In the genomic region with DNA sequence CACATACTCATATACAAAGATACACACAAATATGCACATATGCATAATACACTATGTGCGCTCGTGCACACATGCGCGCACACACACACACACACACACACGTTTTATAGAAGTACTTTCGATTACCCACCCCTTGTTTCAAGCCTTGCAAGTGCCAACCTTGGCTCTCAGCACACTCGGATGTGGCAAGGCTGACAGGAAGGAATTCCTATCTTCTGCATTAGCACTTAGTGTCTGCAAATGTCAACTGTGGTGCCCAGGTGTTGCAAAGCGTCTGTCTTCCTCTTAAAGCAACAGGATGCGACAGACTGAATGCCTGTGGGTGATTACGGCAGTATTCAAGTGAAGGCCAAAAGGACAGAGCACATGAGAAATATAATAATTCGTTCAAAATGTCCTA, we compare ENCODE assay signal across 8 mouse cellular contexts.
DNase-seq lines count a peak whose midpoint lies in the region; ATAC-seq and TF ChIP-seq lines count a peak whose summit lies in the region.

No protein-coding gene starts in this region.

- no peak for TF ChIP-seq CTCF in midbrain, postnatal 0 days (IDR thresholded peaks at IDR 0.05)

- DNase-seq in heart, postnatal 4 days, result no peak
- peak; percentile 40 for DNase-seq in midbrain, postnatal 0 days (ENCODE audit: low spot score)
- no peak for DNase-seq in retina, embryonic 14.5 days (ENCODE audit: low spot score)
- no peak for DNase-seq in gastrocnemius, postnatal 25 days
- DNase-seq in kidney, postnatal 14 days, result no peak

- H3K36me3 ChIP-seq in heart, embryonic 12.5 days, result no peaks in the 10 kb centered on the region
- H3K36me3 ChIP-seq in forebrain, embryonic 16.5 days (ENCODE audit: control insufficient read depth, insufficient read depth), result no peaks in the 10 kb centered on the region
- H3K36me3 ChIP-seq in midbrain, postnatal 0 days (ENCODE audit: insufficient read depth, low read length), result no peaks in the 10 kb centered on the region

- no peak overlapping the region for H3K4me3 ChIP-seq in heart, embryonic 12.5 days
- no peak overlapping the region for H3K4me3 ChIP-seq in forebrain, embryonic 16.5 days (replicated peaks; ENCODE audit: low read length)
- H3K4me3 ChIP-seq in midbrain, postnatal 0 days (ENCODE audit: low read depth, low read length), result no peak overlapping the region

- H3K9me3 ChIP-seq in heart, embryonic 12.5 days (replicated peaks), result no peaks in the 10 kb centered on the region
- no peaks in the 10 kb centered on the region for H3K9me3 ChIP-seq in forebrain, embryonic 16.5 days (ENCODE audit: control insufficient read depth, low read length)
- no peaks in the 10 kb centered on the region for H3K9me3 ChIP-seq in midbrain, postnatal 0 days (ENCODE audit: low read length)

- ATAC-seq in heart, embryonic 12.5 days (ENCODE audit: insufficient number of reproducible peaks, low FRiP score), result no peak
- peak; percentile 83 for ATAC-seq in CD4-positive, CD25-positive, alpha-beta regulatory T cell, adult 4 months
- peak; percentile 34 for ATAC-seq in forebrain, embryonic 16.5 days
- no peak for ATAC-seq in midbrain, postnatal 0 days (ENCODE audit: low FRiP score)

- H3K9ac ChIP-seq in heart, embryonic 12.5 days, result no peak overlapping the region
- no peak overlapping the region for H3K9ac ChIP-seq in forebrain, embryonic 16.5 days (replicated peaks; ENCODE audit: low read depth, low read length)
- H3K9ac ChIP-seq in midbrain, postnatal 0 days (replicated peaks; ENCODE audit: low read length, poor library complexity, severe bottlenecking), result no peak overlapping the region

- no peak overlapping the region for H3K27ac ChIP-seq in heart, embryonic 12.5 days (ENCODE audit: poor library complexity, severe bottlenecking)
- H3K27ac ChIP-seq in forebrain, embryonic 16.5 days (ENCODE audit: low read length), result peak overlapping the region; percentile 68
- H3K27ac ChIP-seq in midbrain, postnatal 0 days (ENCODE audit: low read depth, low read length), result peak overlapping the region; percentile 34

- peak overlapping the region; percentile 23; the same call in 1 of the 2 replicates for H3K4me2 ChIP-seq in heart, embryonic 12.5 days
- H3K4me2 ChIP-seq in forebrain, embryonic 16.5 days (ENCODE audit: low read length), result peak overlapping the region; percentile 22
- no peak overlapping the region for H3K4me2 ChIP-seq in midbrain, postnatal 0 days (ENCODE audit: low read depth, low read length, poor library complexity, severe bottlenecking)

- 63% methylated on average over 11 of the region's 11 CpGs for WGBS in heart, embryonic 12.5 days
- WGBS in forebrain, embryonic 16.5 days, result 44% methylated on average over 11 of the region's 11 CpGs
- WGBS in midbrain, postnatal 0 days, result 57% methylated on average over 11 of the region's 11 CpGs

- H3K4me1 ChIP-seq in heart, embryonic 12.5 days (replicated peaks), result peaks cover 47% of the 10 kb centered on the region
- peaks cover 54% of the 10 kb centered on the region for H3K4me1 ChIP-seq in forebrain, embryonic 16.5 days (replicated peaks; ENCODE audit: control insufficient read depth, insufficient read depth, low read length)
- peaks cover 17% of the 10 kb centered on the region for H3K4me1 ChIP-seq in midbrain, postnatal 0 days (ENCODE audit: insufficient read depth, low read length)

- H3K27me3 ChIP-seq in heart, embryonic 12.5 days (replicated peaks), result no peaks in the 10 kb centered on the region
- H3K27me3 ChIP-seq in forebrain, embryonic 16.5 days (replicated peaks; ENCODE audit: control insufficient read depth, insufficient read depth, low read length), result no peaks in the 10 kb centered on the region
- no peaks in the 10 kb centered on the region for H3K27me3 ChIP-seq in midbrain, postnatal 0 days (ENCODE audit: insufficient read depth, low read length)

Comparison
In these comparisons a context has a peak if more than half of its experiments do, and no peak if none do; other contexts are left out.
1. ATAC-seq: peak in CD4-positive, CD25-positive, alpha-beta regulatory T cell, adult 4 months (single experiment) and forebrain, embryonic 16.5 days (single experiment); none in heart, embryonic 12.5 days (single experiment) and midbrain, postnatal 0 days (single experiment).